Mouse (Mus musculus): ENCODE results near the gene AC129217.1. TPM values are rescaled to one million over a fixed set of nuclear protein-coding genes. Genes with fewer than 3 reads are reported as not detected.

AC129217.1 gene
- polyA plus RNA-seq, 1 experiment from 2014 or later = not detected

DNA sequence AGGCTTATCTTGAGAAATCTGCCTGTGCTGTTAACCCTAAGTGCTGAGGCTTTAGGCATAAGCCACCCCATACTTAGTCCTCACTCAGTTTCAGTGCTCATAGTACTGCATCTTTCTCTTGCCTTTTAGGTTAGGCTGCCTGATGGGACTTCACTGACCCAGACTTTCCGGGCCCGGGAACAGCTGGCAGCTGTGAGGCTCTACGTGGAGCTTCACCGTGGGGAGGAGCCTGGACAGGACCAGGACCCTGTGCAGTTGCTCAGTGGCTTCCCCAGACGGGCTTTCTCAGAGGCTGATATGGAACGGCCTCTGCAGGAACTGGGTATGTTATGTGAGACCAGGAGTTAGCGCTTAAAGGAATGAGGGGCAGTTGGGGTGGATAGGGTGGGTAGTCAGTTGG is 45.5 kb downstream of the AC129217.1 start:
- WGBS = 93% methylated on average over 7 of the region's 7 CpGs
- Histone ChIP-seq H3K27me3 (no peaks in the 10 kb centered on the region), H3K4me3 (no peak overlapping the region), H3K36me3 (ENCODE audit: poor library complexity, severe bottlenecking) (peaks cover 43% of the 10 kb centered on the region), H3K27ac (no peak overlapping the region), H3K9me3 (replicated peaks) (no peaks in the 10 kb centered on the region), H3K4me1 (peaks cover 18% of the 10 kb centered on the region), H3K9ac (no peak overlapping the region), H3K4me2 (no peak overlapping the region)
- no peak for ATAC-seq

GRCm38 (mm10) chr19:8880311-8881033 is 50.9 kb downstream of the AC129217.1 start, which contains the start of gene Uqcc3:
Gene Uqcc3, minus strand, starts transcription at chr19:8880923.
- Histone ChIP-seq H3K27ac (peak within 1 kb of the TSS; percentile 79), H3K4me2 (peak within 1 kb of the TSS; percentile 67), H3K9ac (peak within 1 kb of the TSS; percentile 87), H3K9me3 (replicated peaks) (no peaks in the 10 kb centered on the region), H3K4me1 (peaks cover 10% of the 10 kb centered on the region), H3K27me3 (no peaks in the 10 kb centered on the region), H3K4me3 (peak within 1 kb of the TSS; percentile 66), H3K36me3 (ENCODE audit: poor library complexity, severe bottlenecking) (peaks cover 19% of the 10 kb centered on the region)
- ATAC-seq = peak; percentile 98
- WGBS = under 1% methylated on average over 42 of the region's 42 CpGs

DNA sequence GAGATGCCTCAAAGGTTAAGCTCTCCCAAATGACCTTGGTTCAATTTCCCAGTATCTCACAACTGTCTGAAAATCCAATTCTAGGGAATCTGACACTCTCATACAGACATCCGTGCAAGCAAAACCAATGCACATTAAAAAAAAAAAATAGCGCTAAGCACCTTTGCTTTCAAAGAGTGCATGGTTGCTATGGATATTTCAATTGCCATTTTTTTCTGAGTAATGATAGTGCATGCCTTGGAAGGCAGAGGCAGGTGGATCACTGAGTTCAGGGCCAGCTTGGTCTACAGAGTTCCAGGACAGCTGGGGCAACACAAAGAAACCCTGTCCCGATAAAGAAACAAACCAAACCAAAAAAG is 51.4 kb downstream of the AC129217.1 start:
- 11% methylated on average over 3 of the region's 3 CpGs for WGBS
- Histone ChIP-seq H3K27ac (no peak overlapping the region), H3K27me3 (no peaks in the 10 kb centered on the region), H3K4me3 (peak overlapping the region; percentile 66), H3K4me2 (peak overlapping the region; percentile 67), H3K4me1 (peaks cover 10% of the 10 kb centered on the region), H3K9me3 (replicated peaks) (no peaks in the 10 kb centered on the region), H3K9ac (peak overlapping the region; percentile 87), H3K36me3 (ENCODE audit: poor library complexity, severe bottlenecking) (peaks cover 13% of the 10 kb centered on the region)
- ATAC-seq = peak; percentile 33

- Histone ChIP-seq H3K4me3 (no peak within 1 kb of the TSS), H3K9me3 (replicated peaks) (no peaks in the 10 kb centered on the region), H3K36me3 (ENCODE audit: poor library complexity, severe bottlenecking) (no peaks in the 10 kb centered on the region), H3K9ac (no peak within 1 kb of the TSS), H3K27me3 (no peaks in the 10 kb centered on the region), H3K27ac (no peak within 1 kb of the TSS), H3K4me2 (no peak within 1 kb of the TSS), H3K4me1 (peaks cover 22% of the 10 kb centered on the region)
- 73% methylated on average over 3 of the region's 3 CpGs for WGBS
- ATAC-seq = no peak
Observed at GRCm38 (mm10) chr19:8883616-8884015, 54.0 kb downstream of the AC129217.1 start, which contains the start of the genes Lbhd1 and Gm49403. Gene Lbhd1, plus strand, starts transcription at chr19:8883732. Gene Gm49403, plus strand, starts transcription at chr19:8883930.

DNA sequence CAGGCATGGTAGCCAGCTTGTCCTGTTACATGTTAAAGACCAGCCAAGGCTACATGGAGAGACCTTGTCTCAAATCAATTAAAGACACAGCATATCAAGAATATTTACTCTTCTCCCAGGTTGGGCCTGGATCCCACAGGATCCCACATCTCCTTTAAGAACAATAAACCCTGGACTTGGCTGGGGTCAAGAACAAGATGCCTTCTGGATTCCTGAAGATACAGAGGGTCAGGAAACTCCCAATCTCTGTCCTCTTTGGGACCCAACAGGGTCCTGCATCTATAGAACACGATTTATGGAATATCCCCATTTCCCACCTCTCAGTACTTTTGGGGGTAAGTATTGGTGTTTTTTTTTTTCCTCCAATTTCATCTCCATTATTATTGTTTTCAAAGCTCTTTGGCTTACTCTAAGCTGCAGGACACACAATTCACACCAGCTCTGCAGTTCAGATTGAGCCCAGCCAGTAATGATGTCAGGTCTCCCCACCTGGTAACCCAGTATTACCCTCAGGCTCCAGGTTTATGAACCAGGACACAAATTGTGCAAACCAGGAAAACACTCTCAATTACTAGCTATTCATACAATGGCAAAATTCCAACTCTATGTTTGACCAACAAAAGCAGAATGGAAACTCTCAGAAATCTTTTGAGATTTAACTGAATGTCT is 57.5 kb downstream of the AC129217.1 start:
- Histone ChIP-seq H3K4me3 (peak overlapping the region; percentile 65; the same call in 1 of the 2 replicates), H3K9me3 (replicated peaks) (no peaks in the 10 kb centered on the region), H3K4me2 (peak overlapping the region; percentile 80; the same call in 1 of the 2 replicates), H3K36me3 (ENCODE audit: poor library complexity, severe bottlenecking) (peaks cover 14% of the 10 kb centered on the region), H3K4me1 (peaks cover 21% of the 10 kb centered on the region), H3K27ac (no peak overlapping the region; the same call in 1 of the 2 replicates), H3K27me3 (no peaks in the 10 kb centered on the region), H3K9ac (no peak overlapping the region; the same call in 1 of the 2 replicates)
- 68% methylated on average over 1 of the region's 1 CpGs for WGBS
- ATAC-seq = no peak

DNA sequence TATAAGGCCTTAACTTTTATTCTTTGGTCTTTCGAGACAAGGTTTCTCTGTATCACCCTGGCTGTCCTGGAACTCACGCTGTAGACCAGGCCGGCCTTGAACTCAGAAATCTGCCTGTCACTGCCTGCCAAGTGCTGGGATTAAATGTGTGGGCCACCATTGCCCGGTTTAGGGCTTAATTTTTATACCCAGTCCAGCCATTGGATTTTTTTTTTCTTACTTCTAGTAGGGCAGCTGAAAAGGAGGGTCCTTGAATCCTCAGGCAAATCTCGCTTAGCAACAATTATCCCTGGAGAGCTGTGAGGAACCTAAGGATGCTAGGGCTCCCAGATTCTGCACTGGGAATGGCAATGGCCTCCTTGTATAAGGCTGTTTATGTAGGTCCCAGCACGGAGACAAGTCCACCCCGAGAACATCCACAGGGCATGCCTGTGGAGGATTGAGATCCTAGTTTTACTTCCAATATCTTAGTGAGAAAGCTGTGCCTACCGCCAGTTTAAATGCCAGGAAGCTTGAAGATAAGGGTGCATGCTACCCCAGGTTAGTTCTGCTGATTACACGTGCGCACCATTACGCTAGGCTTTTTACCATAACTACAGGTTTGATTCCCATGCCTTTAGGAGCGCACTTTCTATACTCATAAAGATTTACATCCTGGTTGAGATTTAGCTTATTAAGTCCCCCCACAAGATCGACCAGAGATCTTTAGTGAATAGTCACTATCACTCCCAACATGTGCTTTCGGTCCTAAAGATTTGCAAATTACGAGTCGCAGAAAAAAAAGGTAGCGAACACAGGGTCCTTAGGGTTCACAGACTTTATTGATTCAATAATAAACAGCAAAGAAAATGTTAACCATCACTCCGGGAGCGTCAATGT is 58.3 kb downstream of the AC129217.1 start:
- H3K4me2 ChIP-seq = peak overlapping the region; percentile 80
- peaks cover 14% of the 10 kb centered on the region for H3K36me3 ChIP-seq (ENCODE audit: poor library complexity, severe bottlenecking)
- H3K4me3 ChIP-seq = peak overlapping the region; percentile 65
- peak overlapping the region; percentile 83 for H3K9ac ChIP-seq
- ATAC-seq = no peak
- WGBS = 13% methylated on average over 19 of the region's 19 CpGs
- H3K9me3 ChIP-seq (replicated peaks) = no peaks in the 10 kb centered on the region
- H3K27ac ChIP-seq = peak overlapping the region; percentile 58; the same call in 1 of the 2 replicates
- H3K27me3 ChIP-seq = no peaks in the 10 kb centered on the region
- peaks cover 21% of the 10 kb centered on the region for H3K4me1 ChIP-seq

GRCm38 (mm10) chr19:8888511-8889385 is 59.2 kb downstream of the AC129217.1 start, which contains the start of the genes 1810009A15Rik and Gm49416:
Gene 1810009A15Rik, plus strand, starts transcription at chr19:8888853.
Gene Gm49416, plus strand, starts transcription at chr19:8888926.
- peaks cover 27% of the 10 kb centered on the region for H3K4me1 ChIP-seq
- H3K4me2 ChIP-seq = peak within 1 kb of the TSS; percentile 80
- no peaks in the 10 kb centered on the region for H3K27me3 ChIP-seq
- no peaks in the 10 kb centered on the region for H3K9me3 ChIP-seq (replicated peaks)
- peak; percentile 97 for ATAC-seq
- WGBS = under 1% methylated on average over 58 of the region's 58 CpGs
- peaks cover 14% of the 10 kb centered on the region for H3K36me3 ChIP-seq (ENCODE audit: poor library complexity, severe bottlenecking)
- H3K27ac ChIP-seq = peak within 1 kb of the TSS; percentile 87
- H3K4me3 ChIP-seq = peak within 1 kb of the TSS; percentile 65
- H3K9ac ChIP-seq = peak within 1 kb of the TSS; percentile 83

Small RNAs within 50 kb of the gene (microRNA-seq; reads per million reads assigned to microRNA genes)
- gene Mir5136 = 0.80 reads per million

Other genes starting within 250 kb of the AC129217.1 start
- 1.3 and 1.6 TPM in 2 replicates for gene Slc22a8, start 238.5 kb upstream of the AC129217.1 start, polyA plus RNA-seq (2015; fragmentation: Nextera tagmentation; extraction: Ambion mirVana)
- 1.6 and 3.2 TPM in 2 replicates for gene Slc22a6, start 211.7 kb upstream of the AC129217.1 start, polyA plus RNA-seq (2015; fragmentation: Nextera tagmentation; extraction: Ambion mirVana)
- gene Chrm1, start 166.0 kb upstream of the AC129217.1 start, polyA plus RNA-seq (2015; fragmentation: Nextera tagmentation; extraction: Ambion mirVana) = 0.94 and 1.3 TPM in 2 replicates
- 135 and 143 TPM in 2 replicates for gene Slc3a2, start 106.4 kb upstream of the AC129217.1 start, polyA plus RNA-seq (2015; fragmentation: Nextera tagmentation; extraction: Ambion mirVana)
- gene Wdr74, start 93.9 kb upstream of the AC129217.1 start, polyA plus RNA-seq (2015; fragmentation: Nextera tagmentation; extraction: Ambion mirVana) = 92.0 and 97.4 TPM in 2 replicates
- 1.9 and 3.7 TPM in 2 replicates for gene 1700092M07Rik, start 89.1 kb upstream of the AC129217.1 start, polyA plus RNA-seq (2015; fragmentation: Nextera tagmentation; extraction: Ambion mirVana)
- gene Stx5a, start 88.4 kb upstream of the AC129217.1 start, polyA plus RNA-seq (2015; fragmentation: Nextera tagmentation; extraction: Ambion mirVana) = 117 and 118 TPM in 2 replicates
- gene Nxf1, start 72.7 kb upstream of the AC129217.1 start, polyA plus RNA-seq (2015; fragmentation: Nextera tagmentation; extraction: Ambion mirVana) = 194 and 211 TPM in 2 replicates
- gene Tmem223, start 58.8 kb upstream of the AC129217.1 start, polyA plus RNA-seq (2015; fragmentation: Nextera tagmentation; extraction: Ambion mirVana) = 260 and 261 TPM in 2 replicates
- 35.9 and 36.5 TPM in 2 replicates for gene Tmem179b, start 55.3 kb upstream of the AC129217.1 start, polyA plus RNA-seq (2015; fragmentation: Nextera tagmentation; extraction: Ambion mirVana)
- 30.1 and 33.0 TPM in 2 replicates for gene Taf6l, start 43.4 kb upstream of the AC129217.1 start, polyA plus RNA-seq (2015; fragmentation: Nextera tagmentation; extraction: Ambion mirVana)
- 174 and 190 TPM in 2 replicates for gene Polr2g, start 31.2 kb upstream of the AC129217.1 start, polyA plus RNA-seq (2015; fragmentation: Nextera tagmentation; extraction: Ambion mirVana)
- 7.9 and 8.5 TPM in 2 replicates for gene Zbtb3, start 27.2 kb upstream of the AC129217.1 start, polyA plus RNA-seq (2015; fragmentation: Nextera tagmentation; extraction: Ambion mirVana)
- gene Ttc9c, start 10.4 kb upstream of the AC129217.1 start, polyA plus RNA-seq (2015; fragmentation: Nextera tagmentation; extraction: Ambion mirVana) = 86.1 and 89.1 TPM in 2 replicates
- 6.4 and 6.8 TPM in 2 replicates for gene Hnrnpul2, start 9.8 kb upstream of the AC129217.1 start, polyA plus RNA-seq (2015; fragmentation: Nextera tagmentation; extraction: Ambion mirVana)
- gene Bscl2, start 7.7 kb downstream of the AC129217.1 start, polyA plus RNA-seq (2015; fragmentation: Nextera tagmentation; extraction: Ambion mirVana) = 66.9 and 72.1 TPM in 2 replicates
- 198 and 204 TPM in 2 replicates for gene Gng3, start 9.4 kb downstream of the AC129217.1 start, polyA plus RNA-seq (2015; fragmentation: Nextera tagmentation; extraction: Ambion mirVana)
- 0.28 and 0.39 TPM in 2 replicates for gene Lrrn4cl, start 21.0 kb downstream of the AC129217.1 start, polyA plus RNA-seq (2015; fragmentation: Nextera tagmentation; extraction: Ambion mirVana)
- 188 and 194 TPM in 2 replicates for gene Ubxn1, start 41.7 kb downstream of the AC129217.1 start, polyA plus RNA-seq (2015; fragmentation: Nextera tagmentation; extraction: Ambion mirVana)
- 61.8 and 64.6 TPM in 2 replicates for gene Uqcc3, start 51.1 kb downstream of the AC129217.1 start, polyA plus RNA-seq (2015; fragmentation: Nextera tagmentation; extraction: Ambion mirVana)
- gene Lbhd1, start 54.0 kb downstream of the AC129217.1 start, polyA plus RNA-seq (2015; fragmentation: Nextera tagmentation; extraction: Ambion mirVana) = 73.6 and 85.7 TPM in 2 replicates
- not detected in 2 replicates for gene Gm49403, start 54.2 kb downstream of the AC129217.1 start, polyA plus RNA-seq (2015; fragmentation: Nextera tagmentation; extraction: Ambion mirVana)
- gene 1810009A15Rik, start 59.1 kb downstream of the AC129217.1 start, polyA plus RNA-seq (2015; fragmentation: Nextera tagmentation; extraction: Ambion mirVana) = 92.5 and 97.7 TPM in 2 replicates
- gene Gm49416, start 59.2 kb downstream of the AC129217.1 start, polyA plus RNA-seq (2015; fragmentation: Nextera tagmentation; extraction: Ambion mirVana) = not detected in 2 replicates
- 37.9 and 44.5 TPM in 2 replicates for gene Ints5, start 63.2 kb downstream of the AC129217.1 start, polyA plus RNA-seq (2015; fragmentation: Nextera tagmentation; extraction: Ambion mirVana)
- gene Ganab, start 68.3 kb downstream of the AC129217.1 start, polyA plus RNA-seq (2015; fragmentation: Nextera tagmentation; extraction: Ambion mirVana) = 83.6 and 91.5 TPM in 2 replicates
- gene B3gat3, start 90.6 kb downstream of the AC129217.1 start, polyA plus RNA-seq (2015; fragmentation: Nextera tagmentation; extraction: Ambion mirVana) = 66.4 and 69.5 TPM in 2 replicates
- 1.2 and 1.3 TPM in 2 replicates for gene Rom1, start 99.6 kb downstream of the AC129217.1 start, polyA plus RNA-seq (2015; fragmentation: Nextera tagmentation; extraction: Ambion mirVana)
- 8.9 and 9.6 TPM in 2 replicates for gene Eml3, start 99.8 kb downstream of the AC129217.1 start, polyA plus RNA-seq (2015; fragmentation: Nextera tagmentation; extraction: Ambion mirVana)
- gene Mta2, start 112.1 kb downstream of the AC129217.1 start, polyA plus RNA-seq (2015; fragmentation: Nextera tagmentation; extraction: Ambion mirVana) = 178 and 180 TPM in 2 replicates
- gene Tut1, start 124.1 kb downstream of the AC129217.1 start, polyA plus RNA-seq (2015; fragmentation: Nextera tagmentation; extraction: Ambion mirVana) = 35.3 and 36.7 TPM in 2 replicates
- 369 and 373 TPM in 2 replicates for gene Eef1g, start 137.3 kb downstream of the AC129217.1 start, polyA plus RNA-seq (2015; fragmentation: Nextera tagmentation; extraction: Ambion mirVana)
- gene Ahnak, start 159.5 kb downstream of the AC129217.1 start, polyA plus RNA-seq (2015; fragmentation: Nextera tagmentation; extraction: Ambion mirVana) = 2.8 and 3.0 TPM in 2 replicates

Data from forebrain, embryonic 13.5 days (tissue).